Mouse (Mus musculus): ENCODE results near the gene Fcgrt.
"Not testable (repeated sequence)": the region's sequence is repeated elsewhere in the genome, so short reads cannot be mapped to it uniquely, and the experiment has no call there.

Fcgrt gene

GRCm38 (mm10) chr7:45110089-45110488 is 6.4 kb upstream of the Fcgrt start:
- not testable (repeated sequence) for DNase-seq (ENCODE audit: low spot score in 2 of 2)

GRCm38 (mm10) chr7:45107052-45107645 is 3.5 kb upstream of the Fcgrt start:
- DNase-seq (ENCODE audit: low spot score in 2 of 2) = no peak

DNA sequence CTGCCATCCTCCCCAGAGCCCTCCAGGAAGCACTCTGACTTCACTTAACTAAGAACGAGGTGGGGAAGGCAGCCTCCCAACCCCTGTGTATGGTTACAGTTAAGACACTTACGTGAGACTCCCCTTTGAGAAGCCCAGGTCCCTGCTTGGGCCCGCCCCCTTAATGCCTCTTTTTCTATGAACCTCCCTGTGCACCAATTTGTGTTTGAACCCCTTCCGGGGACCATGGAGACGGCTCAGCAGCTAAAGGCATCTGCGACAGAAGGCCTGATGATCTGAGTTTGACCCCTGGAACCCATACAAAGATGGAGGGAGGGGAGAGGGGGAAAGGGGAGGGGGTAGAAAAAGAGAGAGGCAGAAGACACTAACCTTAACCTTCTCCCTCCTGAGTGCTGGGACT is 2.8 kb upstream of the Fcgrt start:
- no peak for DNase-seq (ENCODE audit: low spot score in 2 of 2)

GRCm38 (mm10) chr7:45105491-45105890 is 1.8 kb upstream of the Fcgrt start:
- no peak for DNase-seq (ENCODE audit: low spot score in 2 of 2)

GRCm38 (mm10) chr7:45104941-45105340 is 1.3 kb upstream of the Fcgrt start:
- DNase-seq (ENCODE audit: low spot score in 2 of 2) = no peak

GRCm38 (mm10) chr7:45102940-45103585 is 588 bp downstream of the Fcgrt start:
- DNase-seq (ENCODE audit: low spot score in 2 of 2) = no peak

GRCm38 (mm10) chr7:45102441-45102840 is 1.2 kb downstream of the Fcgrt start:
- no peak for DNase-seq (ENCODE audit: low spot score in 2 of 2)

DNA sequence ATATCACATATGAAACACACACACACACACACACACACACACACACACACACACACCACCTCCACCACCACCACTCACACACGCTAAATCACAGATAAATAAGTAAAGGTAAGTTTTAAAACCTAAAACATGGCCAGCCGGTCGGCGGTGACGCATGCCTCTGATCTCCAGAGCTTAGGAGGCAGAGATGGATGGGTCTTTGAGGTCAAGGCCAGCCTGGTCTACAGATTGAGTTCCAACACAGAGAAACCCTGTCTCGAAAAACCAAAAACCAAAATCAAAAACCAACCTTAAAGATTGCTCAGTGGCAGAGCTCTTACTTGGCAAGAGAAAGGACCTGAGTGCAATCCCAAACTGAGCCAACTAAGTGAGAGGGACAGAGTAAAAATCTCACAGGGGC is 3.6 kb downstream of the Fcgrt start:
- DNase-seq (ENCODE audit: low spot score in 2 of 2) = no peak

GRCm38 (mm10) chr7:45098541-45099240 is 5.0 kb downstream of the Fcgrt start:
- no peak for DNase-seq (ENCODE audit: low spot score in 2 of 2)

GRCm38 (mm10) chr7:45097479-45097878 is 6.2 kb downstream of the Fcgrt start:
- no peak for DNase-seq (ENCODE audit: low spot score in 2 of 2)

DNA sequence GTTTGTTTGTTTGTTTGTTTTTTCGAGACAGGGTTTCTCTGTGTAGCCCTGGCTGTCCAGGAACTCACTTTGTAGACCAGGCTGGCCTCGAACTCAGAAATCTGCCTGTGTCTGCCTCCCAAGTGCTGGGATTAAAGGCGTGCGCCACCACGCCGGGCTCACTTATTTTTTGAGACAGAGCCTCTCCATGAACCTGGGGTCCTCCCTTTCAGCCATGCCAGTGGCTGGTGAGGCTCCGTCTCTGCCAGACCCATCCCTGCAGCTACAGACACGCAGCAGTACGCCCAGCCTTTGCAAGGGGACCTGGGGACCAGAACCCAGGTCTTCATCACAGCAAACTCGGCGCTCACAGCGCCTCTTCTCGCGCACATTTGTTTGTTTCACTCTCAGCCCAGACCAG is 7.7 kb downstream of the Fcgrt start:
- DNase-seq (ENCODE audit: low spot score in 2 of 2) = not testable (repeated sequence)

DNA sequence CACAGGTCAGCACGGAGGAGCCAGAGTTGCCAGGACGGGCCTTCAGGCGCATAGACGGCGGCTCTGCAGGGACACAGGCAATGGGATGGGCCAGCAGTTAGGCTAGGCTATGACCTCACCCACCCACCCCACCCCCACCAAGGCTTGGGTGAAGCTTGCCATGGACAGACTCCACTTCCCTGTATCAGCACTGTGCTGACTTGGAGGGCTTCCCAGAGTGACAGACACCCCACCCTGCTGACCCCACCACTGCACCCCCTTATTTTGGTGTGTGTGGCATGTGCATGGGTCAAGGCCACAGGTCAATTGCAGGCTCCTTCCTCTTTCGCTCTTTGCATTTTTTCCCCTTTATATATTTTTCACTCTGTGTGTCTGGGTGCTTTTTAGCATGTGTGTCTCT is 8.3 kb downstream of the Fcgrt start:
- DNase-seq (ENCODE audit: low spot score in 2 of 2) = no peak

DNA sequence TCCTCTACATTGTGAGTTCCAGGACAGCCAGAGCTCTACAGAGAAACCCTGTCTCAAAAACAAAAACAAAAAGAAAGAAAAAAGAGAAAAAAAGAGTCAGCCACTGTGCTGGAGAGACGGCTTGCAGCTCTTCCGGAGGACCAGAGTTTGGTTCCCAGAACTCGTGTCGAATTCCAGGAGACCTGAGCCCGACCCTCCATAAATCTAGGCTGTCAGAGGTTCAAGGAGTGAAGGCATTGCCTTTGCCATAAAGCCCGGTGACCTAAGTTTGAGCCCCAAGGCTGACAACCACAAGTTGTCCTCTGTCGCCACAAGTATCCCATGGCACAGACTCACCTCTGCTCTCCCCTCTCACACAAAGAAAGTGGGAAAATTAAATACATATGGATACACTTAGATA is 9.5 kb downstream of the Fcgrt start:
- DNase-seq (ENCODE audit: low spot score in 2 of 2) = no peak

DNA sequence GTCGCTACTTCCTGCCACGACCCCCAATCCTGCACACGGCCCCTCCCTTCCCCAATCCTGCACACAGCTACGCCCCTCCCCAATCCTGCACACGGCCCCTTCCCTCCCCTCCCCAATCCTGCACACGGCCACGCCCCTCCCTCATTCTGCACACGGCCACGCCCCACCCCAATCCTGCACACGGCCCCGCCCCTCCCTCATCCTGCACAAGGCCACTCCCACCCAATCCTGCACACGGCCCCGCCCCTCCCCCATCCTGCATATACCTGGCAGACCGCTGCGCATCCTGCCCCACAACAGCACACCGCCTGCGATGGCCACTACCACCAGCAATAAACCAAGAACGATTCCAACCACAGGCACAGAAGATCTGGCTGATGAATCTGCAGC is 10.1 kb downstream of the Fcgrt start:
- no peak for DNase-seq (ENCODE audit: low spot score in 2 of 2)

DNA sequence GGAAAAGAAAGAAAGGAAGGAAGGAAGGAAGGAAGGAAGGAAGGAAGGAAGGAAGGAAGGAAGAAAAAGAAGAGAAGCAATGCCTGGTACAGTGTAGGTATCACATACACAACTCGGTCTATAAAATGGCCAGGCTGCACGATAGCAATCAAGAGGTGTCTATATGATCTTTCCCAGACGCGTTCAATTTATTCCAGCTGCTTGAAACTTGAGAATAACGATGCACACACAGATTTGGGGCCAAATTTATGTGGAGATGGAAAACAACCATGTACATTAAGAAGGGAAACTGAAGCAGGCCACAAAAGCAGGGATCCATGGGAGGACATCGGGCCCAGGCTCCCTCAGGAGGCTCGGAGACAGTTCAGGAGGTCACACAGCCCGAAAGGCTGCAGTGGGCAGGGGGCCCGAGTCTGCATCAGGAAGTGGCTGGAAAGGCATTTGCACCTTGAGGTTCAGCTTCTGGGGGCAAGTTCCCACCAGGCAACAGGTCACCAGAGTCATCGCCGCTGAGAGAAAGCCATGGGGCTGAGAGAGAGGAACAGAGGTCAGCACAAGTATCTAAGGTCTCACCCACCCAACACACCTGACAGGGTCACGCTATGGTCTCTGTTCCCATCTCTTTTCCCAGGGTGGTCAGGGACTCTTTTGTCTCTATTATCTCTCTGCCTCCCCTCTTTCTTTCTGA is 10.7 kb downstream of the Fcgrt start:
- DNase-seq (ENCODE audit: low spot score in 2 of 2) = no peak

GRCm38 (mm10) chr7:45092048-45092447 is 11.6 kb downstream of the Fcgrt start, which contains the start of gene Rcn3:
Gene Rcn3 (minus strand): TSS chr7:45092221.
- DNase-seq (ENCODE audit: low spot score in 2 of 2) = peak; percentile 41 to 64

DNA sequence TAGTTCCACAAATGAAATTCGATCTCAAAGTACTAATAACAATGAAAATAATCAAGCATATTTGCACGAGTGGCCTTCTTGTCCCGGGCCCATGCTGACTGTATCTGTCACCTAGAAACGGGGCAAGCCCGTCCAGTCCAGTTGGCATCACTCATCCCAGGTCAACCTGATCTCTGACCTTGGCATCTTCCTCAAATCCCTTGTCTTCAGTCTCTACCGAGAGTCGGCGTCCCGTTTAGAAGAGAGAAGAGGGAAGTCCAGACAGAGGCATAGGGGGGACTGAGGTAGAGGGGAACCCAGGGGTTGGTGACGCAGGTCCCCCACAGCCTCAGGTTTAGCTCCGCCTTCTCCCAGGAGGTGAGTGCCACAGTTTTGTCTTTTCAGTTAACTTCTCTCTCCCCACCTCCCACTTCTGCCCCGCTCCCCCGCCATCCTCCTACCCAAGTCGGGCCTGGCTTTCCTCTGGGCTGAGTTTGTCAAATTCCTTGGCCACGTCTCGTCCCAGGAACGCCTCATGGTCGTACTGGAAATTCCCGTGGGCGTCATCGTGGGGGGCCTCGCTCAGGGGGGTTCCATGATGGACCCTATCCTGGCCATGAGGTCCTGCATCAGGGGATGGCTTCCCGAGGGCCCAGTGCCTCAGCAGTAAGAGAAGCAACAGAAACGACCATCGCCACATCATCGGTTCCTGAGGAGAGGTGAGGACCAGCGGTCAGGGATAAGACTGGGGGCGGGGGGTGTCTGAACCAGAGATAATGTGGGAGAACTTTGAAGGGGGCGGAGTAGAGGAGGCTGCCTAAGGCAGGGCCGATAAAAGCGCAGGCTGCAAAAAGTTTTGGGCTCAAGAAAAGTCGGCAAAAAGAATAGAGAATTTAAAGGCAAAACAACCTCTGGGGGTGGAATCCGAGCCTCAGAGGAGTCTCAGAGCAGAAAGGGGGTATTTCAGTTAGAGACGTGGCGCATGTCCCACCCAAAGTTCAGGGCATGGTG is 12.4 kb downstream of the Fcgrt start:
- no peak for DNase-seq (ENCODE audit: low spot score in 2 of 2)

DNA sequence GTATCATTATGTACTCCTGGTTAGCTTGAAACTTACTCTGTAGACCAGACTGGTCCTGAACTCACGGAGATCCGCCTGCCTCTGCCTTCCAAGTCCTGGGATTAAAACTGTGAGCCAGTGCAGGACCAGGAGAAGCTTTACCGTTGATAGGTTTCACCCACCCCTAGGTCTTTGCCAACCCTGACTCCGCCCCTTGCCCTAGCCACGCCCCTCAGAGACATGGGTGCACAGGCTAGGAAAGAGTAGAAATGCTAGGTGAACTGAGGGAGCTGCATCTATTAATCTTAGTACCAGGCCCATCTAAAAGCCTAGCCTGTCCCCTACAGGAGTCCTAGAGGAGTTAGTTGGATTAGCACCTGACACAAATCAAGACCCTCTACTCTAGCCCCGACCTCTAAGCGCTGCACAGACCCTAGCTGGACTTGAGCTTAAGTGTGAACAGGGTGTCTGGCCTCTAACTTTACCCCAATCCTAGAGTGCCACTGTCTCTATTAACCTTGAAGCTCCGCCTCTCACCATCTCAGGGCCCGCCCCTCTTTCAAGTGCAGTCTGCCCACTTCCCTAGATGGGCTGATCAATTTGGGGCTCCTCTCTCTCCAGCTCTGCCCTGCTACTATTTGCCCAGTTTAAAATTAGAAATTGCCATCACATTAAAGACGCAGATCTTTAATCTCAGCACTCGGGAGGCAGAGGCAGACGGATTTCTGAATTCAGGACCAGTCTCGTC is 13.2 kb downstream of the Fcgrt start:
- DNase-seq (ENCODE audit: low spot score in 2 of 2) = no peak

- DNase-seq (ENCODE audit: low spot score in 2 of 2) = no peak
Observed at GRCm38 (mm10) chr7:45088597-45088996, 15.1 kb downstream of the Fcgrt start.

- no peak for DNase-seq (ENCODE audit: low spot score in 2 of 2)
Observed at GRCm38 (mm10) chr7:45086084-45086483, 17.6 kb downstream of the Fcgrt start.

Data from frontal cortex, postnatal 14 days (tissue).